25 mouse cellular contexts compared by ENCODE assay signal in the genomic region with DNA sequence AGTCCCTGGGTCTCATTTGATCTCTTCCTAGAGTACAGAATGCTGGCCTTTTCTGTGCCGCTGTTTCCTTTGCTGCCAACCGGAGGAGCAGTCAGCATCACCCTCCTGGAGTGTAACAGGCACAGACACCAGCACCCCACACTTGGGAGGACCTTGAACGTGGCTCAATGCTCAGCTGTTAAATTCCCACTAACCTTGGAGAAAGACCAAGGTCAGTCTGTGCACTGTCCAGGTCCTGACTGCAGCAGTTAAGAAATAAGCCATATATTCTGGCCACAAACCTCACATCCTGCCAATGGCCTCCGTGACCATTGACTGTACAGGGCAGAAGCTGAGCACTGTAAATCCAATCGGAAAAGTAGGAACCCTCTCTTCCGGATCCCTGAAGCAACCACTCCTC. TPM values are rescaled to one million over a fixed set of nuclear protein-coding genes. Genes with fewer than 3 reads are reported as not detected.
A peak's percentile ranks its signal among the peaks of the same experiment; 100 is the strongest.
DNase-seq lines count a peak whose midpoint lies in the region; ATAC-seq and TF ChIP-seq lines count a peak whose summit lies in the region.
"Had no signal": no experiment of that assay in that cellular context is flagged by ENCODE, and none has a peak within 500 bp of the region (broad histone marks: within the 10 kb centered on the region; RNA-seq: fewer than 3 reads in every experiment).

No protein-coding gene starts in this region.

- TF ChIP-seq POLR2A in kidney, adult 2 months (IDR thresholded peaks at IDR 0.05; ENCODE audit: low read depth, low read length) = no peak

- peak; percentile 61 for DNase-seq in kidney, adult 2 months
- no peak for DNase-seq in kidney, postnatal 14 days
- DNase-seq in adrenal gland, adult 8-10 months = peak; percentile 66
- DNase-seq in adrenal gland, postnatal 14 days = peak; percentile 52
- DNase-seq in thymus, postnatal 14 days = no peak
- DNase-seq: cerebellum, adult 11-12 months; cerebellum, adult 8-10 months; cerebellum, postnatal 10 days; cerebellum, postnatal 36 days; gastrocnemius, postnatal 14 days; heart, postnatal 36 days; kidney, adult 18-20 months had no signal

- 66% methylated on average over 6 of the region's 6 CpGs for WGBS in kidney, adult 2 months

- H3K27ac ChIP-seq in kidney, adult 2 months (ENCODE audit: insufficient read depth, low read depth, low read length) = no peak overlapping the region
- H3K27ac ChIP-seq: forebrain, embryonic 10.5 days; forebrain, embryonic 13.5 days; heart, embryonic 15.5 days; hindbrain, embryonic 10.5 days; hindbrain, embryonic 13.5 days; hindbrain, postnatal 0 days had no signal

- H3K36me3 ChIP-seq in kidney, adult 2 months (ENCODE audit: control insufficient read depth, insufficient read depth, low read length) = no peaks in the 10 kb centered on the region
- H3K36me3 ChIP-seq: forebrain, embryonic 10.5 days; heart, embryonic 12.5 days; heart, embryonic 15.5 days; hindbrain, embryonic 10.5 days; hindbrain, embryonic 13.5 days had no signal

- H3K27me3 ChIP-seq in kidney, adult 2 months (replicated peaks; ENCODE audit: control insufficient read depth, insufficient read depth, low read length) = no peaks in the 10 kb centered on the region

- ATAC-seq in activated CD4-positive, CD25-positive, alpha-beta regulatory T cell, adult 4 months = no peak
- ATAC-seq: CD4-positive, CD25-positive, alpha-beta regulatory T cell, adult 4 months; forebrain, embryonic 13.5 days; forebrain, embryonic 16.5 days; hindbrain, postnatal 0 days; inflammation-experienced regulatory T-cells, adult 6 months; intestine, embryonic 16.5 days had no signal

- H3K4me1 ChIP-seq in kidney, adult 2 months (ENCODE audit: control insufficient read depth, insufficient read depth, low read length) = peaks cover 5% of the 10 kb centered on the region; the same call in 1 of the 2 replicates

- no peak for TF ChIP-seq CTCF in kidney, adult 2 months (conservative IDR thresholded peaks at IDR 0.05; ENCODE audit: insufficient read depth, insufficient read length, low read depth, low read length)

- H3K4me3 ChIP-seq in kidney, adult 2 months (ENCODE audit: insufficient read depth, low read depth, low read length) = no peak overlapping the region
- H3K4me3 ChIP-seq: forebrain, embryonic 10.5 days; forebrain, embryonic 13.5 days; heart, embryonic 12.5 days; heart, embryonic 15.5 days; hindbrain, embryonic 10.5 days; hindbrain, embryonic 13.5 days had no signal

RNA-seq across cellular contexts. Expression of a gene that starts 7.8 kb away (rescaled TPM):
- polyA plus RNA-seq in kidney, adult 2 months (2012; rRNA removed) = 2.9 and 3.4 TPM in 2 replicates
- 10 to 100 TPM in 1 of 4 experiments, 1 to 10 TPM in 3; 3.4 to 11.0 (median 6.3) TPM for total RNA-seq in adrenal gland, adult 8-10 months (2022)
- 2.7 and 7.6 TPM in 2 replicates for total RNA-seq in adrenal gland, postnatal 14 days (2021)
- 10 to 100 TPM; 22.1 to 22.9 TPM for polyA plus RNA-seq in activated CD4-positive, CD25-positive, alpha-beta regulatory T cell, adult 4 months (2017; shearing (Covaris generic))
- total RNA-seq: MEL had no signal

Comparison
In these comparisons a context has a peak if more than half of its experiments do, and no peak if none do; other contexts are left out.
1. DNase-seq: peak in kidney, adult 2 months (single experiment), adrenal gland, adult 8-10 months (single experiment) and adrenal gland, postnatal 14 days (single experiment); none in kidney, postnatal 14 days (single experiment) and thymus, postnatal 14 days (single experiment).